ENCODE assay signal across 12 mouse cellular contexts in the genomic region with DNA sequence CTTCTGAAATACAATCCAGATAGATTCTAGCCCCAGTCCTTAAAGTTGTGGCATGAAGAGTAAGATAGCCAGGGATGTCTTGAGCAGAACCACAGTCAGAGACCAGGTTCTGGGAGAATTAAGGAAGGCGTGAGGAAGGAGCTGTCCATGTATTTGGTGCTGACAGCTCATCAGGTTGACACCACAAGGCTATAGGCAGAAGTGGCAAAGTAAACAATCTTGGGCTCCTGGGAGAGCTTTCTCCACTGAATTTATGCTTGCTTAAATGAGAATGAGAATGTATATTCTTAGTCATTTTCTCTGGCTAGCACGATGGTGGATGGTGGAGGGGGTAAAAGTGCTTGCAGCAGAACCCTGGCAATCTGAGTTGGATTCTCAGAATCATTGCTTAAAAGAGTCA. TPM values are rescaled to one million over a fixed set of nuclear protein-coding genes. Genes with fewer than 3 reads are reported as not detected.
DNase-seq lines count a peak whose midpoint lies in the region; ATAC-seq and TF ChIP-seq lines count a peak whose summit lies in the region.
"Had no signal": no experiment of that assay in that cellular context is flagged by ENCODE, and none has a peak within 500 bp of the region (broad histone marks: within the 10 kb centered on the region; RNA-seq: fewer than 3 reads in every experiment).

No protein-coding gene starts in this region.

- H3K27ac ChIP-seq in heart, embryonic 10.5 days, result no peak overlapping the region
- no peak overlapping the region for H3K27ac ChIP-seq in embryonic facial prominence, embryonic 11.5 days (replicated peaks; ENCODE audit: low read depth, low read length)
- H3K27ac ChIP-seq in midbrain, embryonic 16.5 days (ENCODE audit: low read length), result no peak overlapping the region
- H3K27ac ChIP-seq: hindbrain, embryonic 15.5 days had no signal

- no peaks in the 10 kb centered on the region for H3K4me1 ChIP-seq in heart, embryonic 10.5 days
- H3K4me1 ChIP-seq in embryonic facial prominence, embryonic 11.5 days (ENCODE audit: control insufficient read depth, insufficient read depth, low read length), result no peaks in the 10 kb centered on the region
- no peaks in the 10 kb centered on the region for H3K4me1 ChIP-seq in midbrain, embryonic 16.5 days (ENCODE audit: control insufficient read depth, insufficient read depth, low read length)
- H3K4me1 ChIP-seq: hindbrain, embryonic 15.5 days had no signal

- no peak for ATAC-seq in embryonic facial prominence, embryonic 11.5 days (replicated peaks; ENCODE audit: insufficient number of reproducible peaks, low FRiP score, low TSS enrichment, low read depth)
- ATAC-seq in midbrain, embryonic 16.5 days, result no peak

- intact Hi-C loops in left cerebral cortex, postnatal 4 days (cut with DNase I), result no loop called here

- H3K4me3 ChIP-seq in heart, embryonic 10.5 days, result no peak overlapping the region
- H3K4me3 ChIP-seq in embryonic facial prominence, embryonic 11.5 days (ENCODE audit: low read depth, low read length), result no peak overlapping the region
- H3K4me3 ChIP-seq in myocyte, result no peak overlapping the region
- H3K4me3 ChIP-seq in midbrain, embryonic 16.5 days (ENCODE audit: low read depth, low read length), result no peak overlapping the region
- H3K4me3 ChIP-seq: hindbrain, embryonic 15.5 days had no signal

- no peaks in the 10 kb centered on the region for H3K9me3 ChIP-seq in heart, embryonic 10.5 days
- no peaks in the 10 kb centered on the region for H3K9me3 ChIP-seq in embryonic facial prominence, embryonic 11.5 days (replicated peaks; ENCODE audit: control insufficient read depth, low read length)
- H3K9me3 ChIP-seq in midbrain, embryonic 16.5 days (replicated peaks; ENCODE audit: control insufficient read depth, low read length, poor library complexity, severe bottlenecking), result no peaks in the 10 kb centered on the region
- H3K9me3 ChIP-seq: hindbrain, embryonic 15.5 days had no signal

- no peaks in the 10 kb centered on the region for H3K79me2 ChIP-seq in myocyte (ENCODE audit: control insufficient read depth, insufficient read depth)

- DNase-seq in heart, postnatal 4 days, result peak; percentile 19
- no peak for DNase-seq in heart, embryonic 10.5 days (ENCODE audit: low spot score)
- DNase-seq in retina, embryonic 14.5 days (ENCODE audit: low spot score), result peak; percentile 15
- no peak for DNase-seq in retina, postnatal 1 day
- peak; percentile 57 for DNase-seq in embryonic facial prominence, embryonic 11.5 days (ENCODE audit: low spot score)
- no peak for DNase-seq in left cerebral cortex, postnatal 4 days
- DNase-seq: B cell, adult 2 months; right cerebral cortex, postnatal 4 days; thymus, postnatal 25 days had no signal

- no peaks in the 10 kb centered on the region for H3K36me3 ChIP-seq in heart, embryonic 10.5 days
- no peaks in the 10 kb centered on the region for H3K36me3 ChIP-seq in embryonic facial prominence, embryonic 11.5 days (replicated peaks; ENCODE audit: control insufficient read depth, insufficient read depth, low read depth, low read length)
- H3K36me3 ChIP-seq in myocyte (ENCODE audit: control insufficient read depth, insufficient read depth), result no peaks in the 10 kb centered on the region
- H3K36me3 ChIP-seq in midbrain, embryonic 16.5 days (ENCODE audit: control insufficient read depth, insufficient read depth, low read length), result no peaks in the 10 kb centered on the region
- H3K36me3 ChIP-seq: hindbrain, embryonic 15.5 days had no signal

- no peak overlapping the region for H3K9ac ChIP-seq in embryonic facial prominence, embryonic 11.5 days (replicated peaks; ENCODE audit: low read length)
- H3K9ac ChIP-seq in midbrain, embryonic 16.5 days (ENCODE audit: low read depth, low read length), result no peak overlapping the region
- H3K9ac ChIP-seq: hindbrain, embryonic 15.5 days had no signal

- no peak overlapping the region for H3ac ChIP-seq in myocyte (ENCODE audit: control insufficient read depth, insufficient read length)

- H3K27me3 ChIP-seq in heart, embryonic 10.5 days (ENCODE audit: insufficient read depth, poor library complexity, severe bottlenecking), result no peaks in the 10 kb centered on the region
- no peaks in the 10 kb centered on the region for H3K27me3 ChIP-seq in embryonic facial prominence, embryonic 11.5 days (ENCODE audit: control insufficient read depth, insufficient read depth, low read length)
- peaks cover 13% of the 10 kb centered on the region for H3K27me3 ChIP-seq in myocyte (ENCODE audit: control insufficient read depth, insufficient read depth, insufficient read length)
- no peaks in the 10 kb centered on the region for H3K27me3 ChIP-seq in midbrain, embryonic 16.5 days (ENCODE audit: control insufficient read depth, insufficient read depth, low read depth, low read length)
- H3K27me3 ChIP-seq: hindbrain, embryonic 15.5 days had no signal

- no peak overlapping the region for H3K4me2 ChIP-seq in embryonic facial prominence, embryonic 11.5 days (ENCODE audit: low read depth, low read length)
- no peak overlapping the region for H3K4me2 ChIP-seq in myocyte (ENCODE audit: low read depth)
- no peak overlapping the region for H3K4me2 ChIP-seq in midbrain, embryonic 16.5 days (ENCODE audit: low read length)
- H3K4me2 ChIP-seq: hindbrain, embryonic 15.5 days had no signal

- TF ChIP-seq POLR2A in myocyte (IDR thresholded peaks at IDR 0.05; ENCODE audit: insufficient read length, low read depth), result no peak

- WGBS in heart, embryonic 10.5 days, result 19% methylated on average over 2 of the region's 2 CpGs
- WGBS in embryonic facial prominence, embryonic 11.5 days, result 35% methylated on average over 2 of the region's 2 CpGs
- WGBS in midbrain, embryonic 16.5 days, result 35% methylated on average over 2 of the region's 2 CpGs

TF ChIP-seq in myocyte, 11 proteins besides CTCF, POLR2A, EP300 and RAD21:
- no peak for TF ChIP-seq MYOG (IDR thresholded peaks at IDR 0.05; ENCODE audit: control insufficient read depth in 1 of 3, insufficient read depth in 1 of 3, insufficient read length in 2 of 3, low read depth in 2 of 3)
- TF ChIP-seq MYOD1 (IDR thresholded peaks at IDR 0.05; ENCODE audit: control insufficient read depth in 1 of 3, insufficient read length in 2 of 3, low read depth in 2 of 3), result no peak
- no peak for TF ChIP-seq SRF (IDR thresholded peaks at IDR 0.05; ENCODE audit: control insufficient read depth, insufficient read length, low read depth)
- peak; percentile 24 for TF ChIP-seq MAX (IDR thresholded peaks at IDR 0.05; ENCODE audit: low read depth)
- no peak for TF ChIP-seq USF1 (IDR thresholded peaks at IDR 0.05; ENCODE audit: low read depth)
- TF ChIP-seq E2F4 (IDR thresholded peaks at IDR 0.05; ENCODE audit: insufficient read depth), result no peak
- no peak for TF ChIP-seq POLR2AphosphoS2 (IDR thresholded peaks at IDR 0.05; ENCODE audit: insufficient read length, low read depth)
- no peak for TF ChIP-seq TCF12 (IDR thresholded peaks at IDR 0.05; ENCODE audit: insufficient read depth, poor library complexity, severe bottlenecking)
- no peak for TF ChIP-seq CEBPB (IDR thresholded peaks at IDR 0.05; ENCODE audit: insufficient read depth, poor library complexity, severe bottlenecking)
- TF ChIP-seq REST (IDR thresholded peaks at IDR 0.05; ENCODE audit: insufficient read depth, insufficient read length), result peak; percentile 85
- no peak for TF ChIP-seq TCF3 (IDR thresholded peaks at IDR 0.05; ENCODE audit: insufficient read length, low read depth)

RNA-seq across cellular contexts. Expression of gene Ccnq, which starts 20.6 kb away (rescaled TPM):
- 10 to 100 TPM; 22.2 to 22.3 TPM for total RNA-seq in heart, postnatal 4 days (2021)
- 33.1 and 35.4 TPM in 2 replicates for polyA plus RNA-seq in heart, embryonic 10.5 days (2016; fragmentation: Nextera tagmentation; extraction: Ambion mirVana)
- 44.4 TPM in 2 replicates for polyA plus RNA-seq in embryonic facial prominence, embryonic 11.5 days (2014; fragmentation: Nextera tagmentation; extraction: Ambion mirVana)
- 32.8 TPM for polyA plus RNA-seq in myocyte (2012; fragmentation: generic; extraction: Trizol)
- total RNA-seq in left cerebral cortex, postnatal 4 days (2021), result 10 to 100 TPM; 16.8 to 17.5 TPM
- 25.2 and 27.8 TPM in 2 replicates for polyA plus RNA-seq in midbrain, embryonic 16.5 days (2015; fragmentation: Nextera tagmentation; extraction: Ambion mirVana)

RNA-seq across cellular contexts. Expression of gene Nlk, which starts 33.7 kb away (rescaled TPM):
- 10 to 100 TPM; 20.6 to 20.8 TPM for total RNA-seq in heart, postnatal 4 days (2021)
- 10.6 and 13.4 TPM in 2 replicates for polyA plus RNA-seq in heart, embryonic 10.5 days (2016; fragmentation: Nextera tagmentation; extraction: Ambion mirVana)
- 21.1 and 22.8 TPM in 2 replicates for polyA plus RNA-seq in embryonic facial prominence, embryonic 11.5 days (2014; fragmentation: Nextera tagmentation; extraction: Ambion mirVana)
- 5.0 TPM for polyA plus RNA-seq in myocyte (2012; fragmentation: generic; extraction: Trizol)
- total RNA-seq in left cerebral cortex, postnatal 4 days (2021), result 10 to 100 TPM; 49.3 to 52.0 TPM
- polyA plus RNA-seq in midbrain, embryonic 16.5 days (2015; fragmentation: Nextera tagmentation; extraction: Ambion mirVana), result 26.2 and 27.7 TPM in 2 replicates

Comparison
In these comparisons a context has a peak if more than half of its experiments do, and no peak if none do; other contexts are left out.
1. DNase-seq: peak in heart, postnatal 4 days (single experiment), retina, embryonic 14.5 days (single experiment) and embryonic facial prominence, embryonic 11.5 days (single experiment); none in heart, embryonic 10.5 days (single experiment), retina, postnatal 1 day (single experiment) and left cerebral cortex, postnatal 4 days (single experiment).